Mouse (Mus musculus) gonadal fat pad, adult 2 months (tissue): ENCODE measurements at regions not wholly inside any gene's neighbourhood (a gene's known extent, or its start where the extent isn't known, plus 50 kb on each side); places are given as distances from the start of the nearest gene placed in this dataset.

Experiments used
- DNase-seq: peaks from one replicate; pipeline ENCODE4 v3.0.0-alpha.2; 2012; ENCODE audit warnings: low read depth

- DNase-seq = no peak
Measured at GRCm38 (mm10) chr9:112938781-112939180, 703.0 kb upstream of the Arpp21 start.

DNA sequence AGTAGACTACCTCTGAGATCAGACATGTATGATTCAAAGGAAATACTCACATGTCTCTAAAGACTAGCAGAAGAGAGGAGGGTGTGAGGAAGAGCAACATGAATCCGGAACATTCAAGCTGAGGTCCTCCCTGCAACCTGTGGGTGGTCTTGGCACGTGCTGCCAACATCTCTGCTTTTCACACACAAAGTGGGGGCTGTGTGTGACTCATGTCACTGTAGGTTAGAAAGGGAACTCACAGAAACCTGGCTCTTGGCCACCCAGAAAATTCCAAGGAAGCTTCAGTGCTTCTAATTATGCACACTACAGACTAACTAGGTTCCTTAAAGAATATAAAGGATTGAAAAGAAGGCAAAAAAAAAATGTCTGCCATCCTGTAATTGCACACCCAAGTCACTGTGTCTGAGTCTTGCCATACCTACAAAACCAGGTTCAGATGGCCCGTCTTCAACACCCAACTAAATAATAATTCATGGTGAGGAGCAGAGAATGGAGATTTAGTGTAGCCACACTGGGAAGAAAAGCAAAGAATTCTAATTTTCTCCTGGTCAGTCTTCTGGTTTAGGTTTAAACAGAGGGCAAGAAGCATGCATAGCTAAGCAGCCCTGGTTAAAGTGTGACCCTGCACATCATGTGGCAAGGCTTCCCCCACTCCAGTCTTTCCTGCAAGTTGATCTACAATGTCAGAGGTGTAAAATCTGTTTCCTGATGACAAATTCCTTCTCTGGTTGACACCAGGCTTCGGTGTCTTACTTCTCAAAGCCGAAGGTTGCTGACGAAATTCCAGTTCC lies 673.8 kb upstream of the Arpp21 start:
- DNase-seq = no peak

DNA sequence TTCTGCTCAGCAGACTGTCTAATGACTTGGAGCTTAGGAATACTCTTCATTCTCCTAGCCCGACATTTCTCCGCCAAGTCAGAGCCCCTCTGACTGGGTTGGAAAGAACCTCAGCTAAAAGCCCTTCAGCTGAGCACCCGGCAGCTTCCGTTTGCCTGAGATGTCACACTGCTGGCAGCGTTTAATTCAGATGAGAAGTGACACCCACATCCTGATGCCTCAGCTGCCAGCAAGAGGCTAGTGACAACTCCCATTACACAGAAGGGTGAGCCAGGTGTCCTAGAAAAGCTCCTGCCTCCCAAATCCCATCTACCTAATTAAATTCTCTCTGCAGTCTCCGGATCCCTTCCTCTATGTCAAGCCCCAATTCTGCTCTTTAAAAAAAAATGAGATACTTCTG lies 670.2 kb upstream of the Arpp21 start:
- DNase-seq = no peak

GRCm38 (mm10) chr9:112864921-112865320 lies 629.2 kb upstream of the Arpp21 start:
- no peak for DNase-seq

DNA sequence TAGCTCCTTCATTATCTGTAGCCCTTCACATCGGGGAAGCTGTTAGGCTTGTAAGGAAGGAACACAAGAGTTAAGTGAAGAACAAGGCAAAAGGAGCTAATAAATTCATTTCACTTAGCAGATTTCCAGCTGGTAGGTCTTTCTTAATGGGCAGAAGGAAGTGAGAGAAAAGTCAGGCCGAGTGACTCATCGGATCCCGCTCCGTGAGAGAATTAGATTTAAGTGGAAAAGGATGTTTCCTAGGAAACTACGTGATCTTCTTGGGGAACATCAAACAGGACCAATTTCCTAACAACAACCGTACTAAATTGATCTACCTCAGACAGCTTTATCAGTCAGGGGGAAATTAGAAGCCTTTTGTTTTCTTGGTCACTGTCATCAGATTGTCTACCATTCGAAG lies 625.4 kb upstream of the Arpp21 start:
- DNase-seq = no peak

DNA sequence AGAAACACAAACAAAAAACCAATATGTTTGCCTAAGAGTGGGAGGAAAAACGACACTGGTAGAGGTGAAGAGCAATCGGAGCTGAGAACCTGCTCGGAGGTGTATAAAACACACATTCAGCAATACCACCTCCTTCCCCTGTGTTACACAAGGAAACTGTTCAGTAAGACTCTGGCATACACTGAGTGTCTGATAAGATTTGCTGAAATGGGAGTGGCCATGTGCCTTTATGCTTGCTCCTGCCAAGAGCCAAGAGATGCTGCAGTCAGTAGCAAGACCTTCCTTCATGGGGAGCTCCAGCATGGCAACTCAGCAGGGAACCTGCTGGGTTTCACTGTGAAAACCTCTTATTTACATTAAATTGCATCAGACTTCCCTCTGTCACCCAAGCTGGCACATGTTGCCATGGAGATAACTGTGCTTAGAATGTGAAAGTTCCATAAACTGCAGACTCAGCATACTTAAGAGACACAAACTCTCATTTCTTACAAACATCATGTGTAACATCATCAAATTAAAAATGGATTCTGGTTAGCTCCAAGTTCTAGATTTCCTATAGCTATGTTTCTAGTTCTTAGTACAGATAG lies 624.7 kb upstream of the Arpp21 start:
- DNase-seq = no peak

- no peak for DNase-seq
Measured at GRCm38 (mm10) chr9:112841473-112841872, 605.7 kb upstream of the Arpp21 start.

- no peak for DNase-seq
Measured at GRCm38 (mm10) chr9:112839071-112839793, 603.5 kb upstream of the Arpp21 start.

DNA sequence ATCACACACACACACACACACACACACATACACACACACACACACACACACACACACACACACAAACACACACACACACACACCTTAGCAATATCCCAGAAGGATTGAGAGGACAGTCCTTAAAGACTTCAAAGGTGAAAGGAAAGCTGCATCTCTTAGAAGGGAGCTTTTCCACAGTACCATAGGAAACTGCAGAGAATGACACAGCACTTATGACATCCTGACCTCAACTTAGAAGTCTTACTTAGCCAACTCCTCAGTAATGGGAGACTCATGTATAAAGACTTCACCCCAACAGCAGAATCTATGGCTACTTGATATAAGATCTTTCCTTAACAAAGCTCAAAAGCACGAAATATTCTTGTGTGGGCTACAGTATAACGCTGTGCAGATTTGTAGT lies 601.8 kb upstream of the Arpp21 start:
- DNase-seq = no peak

DNA sequence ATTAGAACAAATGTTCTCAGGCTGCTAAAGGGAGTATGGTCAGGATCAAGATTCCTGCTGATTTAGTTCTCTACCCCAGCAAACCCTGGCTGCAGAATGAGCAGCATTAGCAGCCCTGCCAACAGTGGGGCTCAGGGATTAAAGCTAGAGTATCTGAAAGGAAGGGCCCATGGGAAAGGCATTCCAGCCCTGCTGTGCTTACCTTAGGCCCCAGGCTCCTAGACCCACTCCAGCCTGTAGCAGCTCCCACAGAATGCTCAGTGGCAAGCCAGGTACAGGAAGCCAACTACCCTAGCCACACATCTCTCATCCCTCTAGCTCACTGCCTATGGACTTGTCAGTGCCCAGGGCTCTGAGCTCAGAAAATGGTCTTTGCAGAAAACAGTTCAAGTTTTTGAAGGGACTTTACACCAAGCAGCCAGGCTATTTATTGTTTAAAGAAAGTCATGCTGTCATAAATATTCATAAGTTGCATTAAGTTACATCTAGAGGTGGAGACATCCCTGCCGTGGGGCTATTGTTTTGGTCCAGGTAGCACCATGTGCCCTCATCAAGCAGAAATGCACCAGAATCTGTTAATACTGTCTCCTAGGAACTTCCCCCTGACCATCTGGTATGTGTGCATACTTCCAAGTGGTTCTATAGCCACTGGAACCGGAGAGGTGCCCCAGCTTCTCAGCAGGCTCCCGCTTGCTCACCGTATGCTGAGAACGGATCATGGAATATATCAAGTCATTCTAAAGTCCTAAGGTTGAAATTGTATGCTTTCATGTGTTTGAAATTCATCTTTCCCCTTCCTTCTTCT lies 598.9 kb upstream of the Arpp21 start:
- DNase-seq = no peak

DNA sequence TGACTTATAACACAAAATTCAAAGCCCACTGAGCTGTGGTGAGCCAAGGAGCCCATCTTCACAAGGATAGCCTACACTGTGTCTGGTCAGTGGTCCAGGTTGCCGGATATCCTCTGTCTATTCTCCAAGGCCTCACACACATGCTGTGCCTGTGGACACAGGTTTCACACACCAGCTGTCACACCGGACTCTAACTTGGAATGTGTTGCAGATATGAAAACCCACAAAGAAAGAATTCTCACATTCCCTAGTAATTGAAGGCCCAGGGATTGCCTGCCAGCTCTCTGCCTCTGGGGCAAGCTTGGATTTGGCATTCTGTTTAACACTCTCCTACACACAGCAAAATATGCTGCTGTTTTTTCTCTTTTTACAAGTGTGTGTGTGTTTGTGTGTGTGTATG lies 595.4 kb upstream of the Arpp21 start:
- DNase-seq = no peak

DNA sequence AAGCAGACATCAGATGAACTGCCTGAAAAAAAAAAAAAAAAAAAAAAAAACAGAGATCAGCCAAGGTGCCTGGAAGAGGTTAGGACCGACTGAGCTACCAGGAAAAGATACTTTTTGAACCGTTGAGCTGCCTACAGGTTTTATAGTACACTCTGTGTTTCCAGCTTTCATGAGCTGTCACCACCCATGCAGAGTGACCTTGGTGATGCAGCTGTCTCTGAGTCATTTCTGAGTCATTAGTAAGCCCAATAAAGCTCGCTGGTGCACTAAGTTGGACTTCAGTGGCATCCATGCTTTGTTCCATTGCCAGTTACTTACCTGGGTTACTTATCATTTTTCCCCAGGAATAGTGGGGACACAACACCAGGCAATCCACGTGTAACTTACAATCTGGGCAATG lies 592.9 kb upstream of the Arpp21 start:
- no peak for DNase-seq

DNA sequence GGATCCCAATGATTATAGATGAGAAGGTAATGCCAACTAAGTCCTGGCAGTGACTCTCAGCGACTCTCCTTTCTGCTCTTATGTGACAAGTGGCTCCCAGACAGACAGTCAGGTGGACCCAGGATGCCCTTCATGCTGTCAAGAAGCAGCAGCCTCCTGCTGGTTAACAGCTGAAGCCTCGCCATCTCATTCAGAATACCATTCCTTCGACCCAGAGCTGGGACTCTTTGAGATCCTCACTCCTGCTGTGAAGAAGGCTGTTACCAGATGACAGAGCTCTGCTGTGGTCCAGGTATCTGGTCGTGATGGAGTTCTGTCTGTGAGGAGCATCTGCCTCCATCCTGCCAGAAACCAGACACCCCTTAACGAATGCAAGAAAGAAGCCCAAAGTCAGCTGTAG lies 590.9 kb upstream of the Arpp21 start:
- DNase-seq = no peak

GRCm38 (mm10) chr9:112821940-112822339 lies 586.2 kb upstream of the Arpp21 start:
- no peak for DNase-seq

GRCm38 (mm10) chr9:112811946-112812345 lies 576.2 kb upstream of the Arpp21 start:
- no peak for DNase-seq

DNA sequence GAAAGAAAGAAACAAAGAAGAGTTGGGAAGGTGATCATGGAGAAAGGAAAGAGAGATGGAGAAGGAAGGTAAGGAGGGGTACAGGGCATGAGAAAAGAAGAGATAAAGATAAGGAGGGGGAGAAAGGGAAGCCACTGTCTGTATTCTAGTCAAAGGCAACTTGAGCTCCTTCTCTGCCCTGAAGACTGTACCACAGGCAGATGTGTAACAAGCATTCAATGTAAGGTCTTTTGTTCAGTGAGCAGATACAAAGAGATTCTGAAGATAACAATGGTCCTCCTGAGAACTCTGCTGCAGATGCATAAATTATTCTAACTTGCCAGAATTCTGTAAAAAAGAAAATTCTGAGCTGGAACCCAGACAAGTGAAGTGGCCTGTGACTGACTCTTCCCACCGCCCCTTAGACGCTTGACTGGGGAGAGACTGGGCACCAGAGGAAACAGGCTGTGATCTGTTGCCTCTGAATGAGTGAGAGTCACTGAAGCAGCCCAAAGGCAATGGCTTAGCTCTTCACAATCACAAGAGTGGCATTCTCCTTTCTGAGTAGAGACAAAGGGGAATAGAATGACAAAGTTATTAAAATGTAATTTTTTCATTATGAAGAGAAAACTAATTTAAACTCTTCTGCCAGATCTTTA lies 564.0 kb upstream of the Arpp21 start:
- no peak for DNase-seq

DNA sequence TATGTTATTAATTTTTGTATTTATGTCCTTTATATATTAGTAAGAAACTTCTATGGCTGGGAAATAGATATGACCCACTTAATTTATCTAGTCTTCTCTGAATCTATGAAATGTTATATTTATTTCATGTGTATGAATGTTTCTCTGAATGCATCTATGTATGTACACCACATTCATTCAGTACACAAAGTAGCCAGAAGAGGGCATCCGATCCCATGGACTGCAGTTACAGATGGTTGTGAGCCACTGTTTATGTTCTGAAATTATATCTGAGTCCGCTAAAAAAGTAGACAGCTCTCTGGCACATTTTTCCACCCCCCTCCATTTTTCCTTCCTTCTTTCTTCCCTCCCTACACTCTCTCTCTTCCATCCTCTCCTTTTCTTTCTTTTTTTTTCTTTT lies 557.8 kb upstream of the Arpp21 start:
- no peak for DNase-seq

DNA sequence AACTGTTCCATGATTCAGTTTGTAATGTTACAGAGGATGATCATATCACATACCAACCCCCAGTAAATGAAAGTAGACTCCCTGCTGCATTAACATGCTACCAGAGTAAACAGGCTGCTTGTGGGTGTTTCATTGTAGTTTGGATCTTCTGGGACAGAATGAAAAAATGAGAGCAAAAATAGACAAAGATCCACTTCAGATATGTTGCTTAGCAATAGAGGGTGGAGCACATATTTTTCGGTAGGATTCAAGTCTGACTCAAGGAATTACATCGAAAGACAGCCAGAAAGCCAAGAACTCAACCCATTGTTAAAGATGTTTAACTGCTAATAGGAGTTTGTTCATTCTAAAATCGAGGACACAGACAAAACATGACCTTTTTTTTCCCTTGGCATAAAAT lies 536.2 kb upstream of the Arpp21 start:
- no peak for DNase-seq

DNA sequence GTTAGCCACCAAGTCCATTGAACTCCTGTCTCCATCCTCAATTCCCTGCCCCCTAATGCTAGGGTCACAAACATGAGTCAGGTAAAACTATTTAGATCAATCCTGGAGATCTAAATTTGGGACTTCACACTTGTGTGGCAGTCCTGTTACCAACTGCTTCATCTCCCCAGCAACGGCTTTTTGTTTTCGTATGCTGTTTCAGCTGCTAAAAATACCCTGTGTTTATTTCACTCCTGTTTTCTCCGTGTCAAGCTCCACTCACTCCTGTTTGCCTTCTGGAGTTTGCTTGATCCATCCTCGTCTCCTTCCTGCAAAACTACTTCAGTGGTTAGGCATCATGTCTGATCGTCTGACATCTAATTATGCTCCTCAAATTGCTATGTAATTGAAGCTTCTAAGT lies 508.9 kb upstream of the Arpp21 start:
- DNase-seq = no peak

DNA sequence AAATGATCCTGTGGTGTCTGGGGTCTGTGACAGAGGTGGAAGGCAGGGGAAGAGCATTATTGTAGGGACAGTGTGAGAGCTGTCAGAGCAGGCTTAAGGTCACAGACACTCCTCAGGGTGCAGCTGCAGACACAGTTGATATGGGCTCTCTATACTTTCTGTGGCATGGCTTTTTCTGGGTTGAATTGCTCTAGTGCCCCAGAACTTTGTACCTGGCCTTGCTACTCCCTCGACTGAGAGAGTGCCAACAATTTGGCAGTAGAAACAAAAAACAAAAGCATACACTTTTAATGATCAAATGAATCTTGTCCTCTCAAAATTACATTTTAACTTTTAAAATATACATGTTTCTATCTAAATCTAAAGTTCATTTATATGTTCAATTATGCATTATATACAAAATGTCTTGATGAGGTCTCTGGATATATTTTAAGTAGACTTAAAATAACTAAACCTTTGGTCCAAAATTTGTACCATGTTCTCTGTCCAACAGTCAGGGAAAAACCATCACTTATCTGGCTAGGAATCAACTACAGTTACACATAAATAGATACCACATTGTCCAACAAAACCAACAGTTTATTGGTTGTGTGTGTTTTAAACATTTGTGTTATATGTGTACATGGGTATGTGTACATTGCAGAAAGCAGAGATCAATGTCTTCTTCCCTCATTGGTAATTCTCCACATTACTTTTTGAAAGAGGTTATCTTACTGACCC lies 508.3 kb upstream of the Arpp21 start:
- DNase-seq = no peak

DNA sequence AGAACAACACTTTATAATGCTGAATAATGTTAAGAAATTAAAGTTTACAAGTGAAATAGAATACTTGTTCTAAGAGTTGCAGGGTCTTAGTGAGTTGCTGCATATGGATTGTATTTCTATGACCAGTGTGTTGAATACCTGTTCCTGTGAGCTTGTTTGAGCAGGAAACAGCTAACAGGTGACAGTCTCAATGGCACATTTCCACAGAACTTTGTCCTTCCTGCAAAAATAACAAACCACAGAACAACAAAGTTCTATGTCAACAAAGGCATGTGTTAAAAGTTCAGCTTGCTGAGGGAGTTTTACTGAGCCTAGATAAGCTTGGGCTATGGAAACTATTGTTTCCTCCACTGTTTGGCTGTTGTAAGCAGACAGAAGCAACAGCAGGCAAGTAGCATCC lies 500.0 kb upstream of the Arpp21 start:
- DNase-seq = no peak
